Mouse (Mus musculus) bone marrow macrophage, adult 2 months (primary cell): ENCODE results near the gene Galm.
"Not testable (repeated sequence)": the region's sequence is repeated elsewhere in the genome, so short reads cannot be mapped to it uniquely, and the experiment has no call there.

ENCODE experiments used
- CTCF ChIP-seq: IDR thresholded peaks from 2 replicates; pipeline ENCODE4 v1.5.1; 2012; ENCODE audit warnings: low read depth, mild to moderate bottlenecking, low read length, moderate library complexity
- POLR2A ChIP-seq: IDR thresholded peaks from 2 replicates; pipeline ENCODE4 v1.6.1; 2012; ENCODE audit warnings: mild to moderate bottlenecking, low read depth, low read length, borderline replicate concordance

- TF ChIP-seq CTCF, POLR2A: not testable (repeated sequence)
Observed at GRCm38 (mm10) chr17:80213998-80214397, 86.7 kb downstream of the Galm start.
